Mouse (Mus musculus) forebrain, embryonic 11.5 days (tissue): ENCODE data around the gene Dock8. TPM values are rescaled to one million over a fixed set of nuclear protein-coding genes. Genes with fewer than 3 reads are reported as not detected.

Source experiments
- ATAC-seq: fragments of 200-750 bp; cut with Nextera tagmentation; replicated peaks from 2 replicates; pipeline ENCODE4 v1.8.0; 2017; ENCODE audit warnings: moderate TSS enrichment; ENCODE audit not compliant: low FRiP score
- DNase-seq: peaks from one replicate; pipeline ENCODE4 v3.0.0-alpha.2; 2017; ENCODE audit warnings: low spot score
- H3K27ac ChIP-seq: fragments of 300-500 bp; sonication (generic); 2 replicates; pipeline ENCODE4 v1.5.1; 2014; ENCODE audit warnings: low read depth, low read length
- H3K27me3 ChIP-seq: fragments of 300-500 bp; sonication (generic); 2 replicates; pipeline ENCODE4 v1.6.1; 2014; ENCODE audit warnings: mild to moderate bottlenecking, low read length, mixed read lengths; ENCODE audit not compliant: control insufficient read depth, insufficient read depth
- H3K36me3 ChIP-seq: fragments of 300-500 bp; sonication (generic); 2 replicates; pipeline ENCODE4 v1.6.1; 2014; ENCODE audit warnings: mild to moderate bottlenecking, low read length, moderate library complexity, mixed read lengths; ENCODE audit not compliant: control insufficient read depth, insufficient read depth
- H3K4me1 ChIP-seq: fragments of 300-500 bp; sonication (generic); replicated peaks from 2 replicates; pipeline ENCODE4 v1.6.1; 2014; ENCODE audit warnings: low read length, mixed read lengths; ENCODE audit not compliant: control insufficient read depth, insufficient read depth
- H3K4me2 ChIP-seq: fragments of 300-500 bp; sonication (generic); 2 replicates; pipeline ENCODE4 v1.6.1; 2014; ENCODE audit warnings: low read depth, mild to moderate bottlenecking, low read length, moderate library complexity, mixed read lengths; ENCODE audit not compliant: severe bottlenecking
- H3K4me3 ChIP-seq: fragments of 300-500 bp; sonication (generic); 2 replicates; pipeline ENCODE4 v1.5.1; 2014; ENCODE audit warnings: low read depth, low read length
- H3K9ac ChIP-seq: fragments of 300-500 bp; sonication (generic); 2 replicates; pipeline ENCODE4 v1.6.1; 2014; ENCODE audit warnings: low read length
- H3K9me3 ChIP-seq: fragments of 300-500 bp; sonication (generic); 2 replicates; pipeline ENCODE4 v1.6.1; 2016; ENCODE audit warnings: low read length, mixed read lengths; ENCODE audit not compliant: control insufficient read depth
- WGBS: fragments of 180-500 bp; shearing (Covaris S2); extraction: QIAGEN DNeasy Blood & Tissue Kit; methylation state at CpG from one replicate; pipeline ENCODE4 v1.1.7; 2014; 5-methylcytosine and 5-hydroxymethylcytosine counted together
- polyA plus RNA-seq: library from polyadenylated mRNA; unstranded; fragments of >200 nt; fragmentation: Nextera tagmentation; extraction: Ambion mirVana; gene quantifications from 2 replicates; pipeline ENCODE4 v1.2.1, GENCODE M21; 2014

The Dock8 gene
- polyA plus RNA-seq, 1 experiment from 2014 or later, result 1.3 TPM

DNA sequence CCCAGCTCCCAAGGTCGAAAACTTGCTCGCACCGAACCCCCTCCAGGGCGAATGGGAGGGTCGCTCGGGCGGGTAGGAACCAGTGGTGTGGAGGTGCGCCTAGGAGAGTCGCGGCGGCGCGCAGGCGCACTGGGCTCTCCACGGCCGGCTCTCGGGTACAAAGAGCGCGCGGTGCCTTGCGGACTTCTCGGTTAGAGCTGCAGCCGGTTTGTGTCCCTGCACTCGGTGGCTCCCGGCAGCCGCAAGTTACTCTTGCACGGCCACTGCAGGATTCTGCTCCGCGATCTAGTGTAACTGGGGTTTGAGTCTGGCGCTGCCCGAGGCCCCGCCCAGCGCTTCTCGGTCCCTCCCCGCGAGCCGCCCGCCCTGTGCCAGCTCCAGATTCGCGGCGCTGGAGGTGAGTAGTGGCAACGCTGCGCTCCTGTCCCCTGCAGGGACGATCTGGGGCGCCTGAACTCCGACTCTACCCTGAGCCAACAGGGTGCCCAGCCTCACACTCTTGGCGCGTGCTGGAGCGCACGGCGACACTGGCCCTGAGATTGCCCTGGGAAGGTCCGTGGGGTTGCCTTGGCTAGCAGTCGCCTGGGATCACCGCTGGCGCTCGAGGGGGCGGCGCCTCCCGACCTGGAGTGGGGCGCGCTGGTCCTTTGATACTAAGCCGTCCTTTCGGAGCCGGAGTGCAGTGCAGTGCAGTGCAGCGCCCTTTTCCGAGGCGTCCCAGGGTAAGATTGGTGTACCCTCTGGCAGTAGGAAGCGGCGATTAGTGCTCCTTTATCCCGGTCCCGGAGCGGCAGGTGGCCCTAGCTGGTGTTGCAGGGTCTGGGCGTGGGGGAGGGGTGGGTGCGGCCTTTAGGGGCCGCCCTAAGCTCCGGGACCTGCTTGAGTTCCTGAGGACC is 237.5 kb downstream of the Dock8 start, which contains the start of gene Kank1:
Gene Kank1, plus strand, starts transcription at position 380 of the 896 bp plus-strand sequence.
- under 1% methylated on average over 72 of the region's 76 CpGs for WGBS
- Histone ChIP-seq H3K9ac (peak within 1 kb of the TSS; percentile 72), H3K4me2 (peak within 1 kb of the TSS; percentile 99), H3K4me3 (peak within 1 kb of the TSS; percentile 66), H3K9me3 (no peaks in the 10 kb centered on the region; the same call in 1 of the 2 replicates), H3K27ac (peak within 1 kb of the TSS; percentile 70), H3K36me3 (no peaks in the 10 kb centered on the region), H3K4me1 (no peaks in the 10 kb centered on the region; the same call in 1 of the 2 replicates), H3K27me3 (peaks cover 3% of the 10 kb centered on the region)
- DNase-seq, result peak; percentile 90
- ATAC-seq, result peak; percentile 90

DNA sequence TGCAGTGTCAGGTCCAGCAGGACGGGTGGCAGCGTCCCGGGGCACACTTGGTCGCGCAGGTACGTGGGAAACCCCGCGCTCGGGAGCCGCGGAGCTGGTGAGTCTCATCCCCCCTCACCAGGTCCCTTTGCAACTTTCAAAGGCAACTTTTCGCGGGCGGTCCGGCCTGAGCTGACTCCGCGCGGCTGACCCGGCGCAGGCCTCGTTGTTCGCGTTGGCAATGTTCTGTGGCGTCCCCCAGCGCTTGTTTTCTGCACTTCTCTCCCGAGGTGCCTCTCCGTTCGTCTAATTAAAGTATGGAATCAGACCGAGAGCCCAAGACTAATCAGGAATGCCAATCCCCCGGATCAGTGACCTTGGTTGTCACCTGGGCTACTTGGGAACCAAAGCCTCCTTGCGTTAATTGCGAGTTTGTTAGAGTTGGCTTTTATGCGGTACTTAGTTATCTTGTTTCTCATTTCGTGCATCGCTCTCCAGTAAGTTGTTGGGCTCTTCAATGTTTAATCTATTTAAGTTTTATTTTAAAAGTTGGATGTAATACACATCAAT is 238.2 kb downstream of the Dock8 start:
- no peaks in the 10 kb centered on the region for H3K36me3 ChIP-seq
- peak overlapping the region; percentile 66 for H3K4me3 ChIP-seq
- H3K4me1 ChIP-seq, result no peaks in the 10 kb centered on the region; the same call in 1 of the 2 replicates
- under 1% methylated on average over 35 of the region's 35 CpGs for WGBS
- no peak; the same call in 1 of the 2 replicates for ATAC-seq
- DNase-seq, result peak; percentile 79
- peak overlapping the region; percentile 99 for H3K4me2 ChIP-seq
- H3K27me3 ChIP-seq, result peaks cover 3% of the 10 kb centered on the region
- no peaks in the 10 kb centered on the region; the same call in 1 of the 2 replicates for H3K9me3 ChIP-seq
- no peak overlapping the region for H3K27ac ChIP-seq
- peak overlapping the region; percentile 72 for H3K9ac ChIP-seq

DNA sequence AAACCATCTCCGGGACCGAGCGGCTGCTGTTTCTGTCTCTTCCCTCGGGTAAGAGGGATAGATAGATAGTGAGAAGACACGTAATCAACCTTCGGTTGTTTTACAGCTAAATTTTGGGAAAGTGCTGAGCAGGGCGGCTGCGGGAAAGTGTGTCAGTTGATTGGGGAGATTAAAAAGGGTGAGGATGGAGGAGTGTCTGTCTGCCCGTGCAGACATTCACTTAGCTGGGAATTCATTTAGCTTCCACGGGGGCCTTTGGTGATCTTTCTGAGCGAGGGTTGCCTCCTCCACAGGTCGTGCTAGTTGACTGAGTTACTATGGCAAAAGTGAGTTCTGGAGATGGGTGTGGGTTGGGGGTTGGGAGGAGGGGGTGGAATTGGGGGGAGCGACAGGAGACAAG is 238.8 kb downstream of the Dock8 start:
- Histone ChIP-seq H3K27me3 (peaks cover 3% of the 10 kb centered on the region), H3K27ac (no peak overlapping the region), H3K9me3 (no peaks in the 10 kb centered on the region; the same call in 1 of the 2 replicates), H3K4me1 (no peaks in the 10 kb centered on the region; the same call in 1 of the 2 replicates), H3K4me3 (peak overlapping the region; percentile 66), H3K9ac (peak overlapping the region; percentile 1; the same call in 1 of the 2 replicates), H3K36me3 (no peaks in the 10 kb centered on the region), H3K4me2 (peak overlapping the region; percentile 99)
- peak; percentile 52 for DNase-seq
- ATAC-seq, result no peak
- WGBS, result 3% methylated on average over 13 of the region's 13 CpGs

DNA sequence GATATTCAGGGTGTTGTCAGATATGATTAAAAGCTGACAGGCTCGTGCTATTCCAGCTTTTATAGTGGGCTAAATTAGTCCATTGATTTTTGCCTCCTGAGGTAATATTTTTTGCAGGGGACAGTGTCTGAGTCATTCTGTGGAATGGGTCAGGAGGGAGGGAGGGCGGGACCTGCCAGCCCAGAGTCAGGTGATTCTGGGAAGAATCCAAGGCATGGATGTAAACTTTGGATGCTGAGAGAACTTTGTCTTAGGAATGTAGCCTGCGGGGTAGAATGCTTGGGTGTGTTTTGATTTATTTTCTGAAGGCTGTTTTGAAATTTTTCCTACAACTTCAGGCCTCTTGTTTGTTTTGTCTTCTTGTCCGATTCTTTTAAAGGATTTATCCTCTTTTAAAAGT is 244.2 kb downstream of the Dock8 start:
- H3K36me3 ChIP-seq, result no peaks in the 10 kb centered on the region
- no peaks in the 10 kb centered on the region for H3K27me3 ChIP-seq
- no peak overlapping the region for H3K4me3 ChIP-seq
- no peaks in the 10 kb centered on the region for H3K4me1 ChIP-seq
- WGBS, result 85% methylated on average over 4 of the region's 4 CpGs
- DNase-seq (no peak), ATAC-seq (no peak)
- no peaks in the 10 kb centered on the region; the same call in 1 of the 2 replicates for H3K9me3 ChIP-seq
- no peak overlapping the region for H3K9ac ChIP-seq
- H3K4me2 ChIP-seq, result no peak overlapping the region
- H3K27ac ChIP-seq, result no peak overlapping the region

DNA sequence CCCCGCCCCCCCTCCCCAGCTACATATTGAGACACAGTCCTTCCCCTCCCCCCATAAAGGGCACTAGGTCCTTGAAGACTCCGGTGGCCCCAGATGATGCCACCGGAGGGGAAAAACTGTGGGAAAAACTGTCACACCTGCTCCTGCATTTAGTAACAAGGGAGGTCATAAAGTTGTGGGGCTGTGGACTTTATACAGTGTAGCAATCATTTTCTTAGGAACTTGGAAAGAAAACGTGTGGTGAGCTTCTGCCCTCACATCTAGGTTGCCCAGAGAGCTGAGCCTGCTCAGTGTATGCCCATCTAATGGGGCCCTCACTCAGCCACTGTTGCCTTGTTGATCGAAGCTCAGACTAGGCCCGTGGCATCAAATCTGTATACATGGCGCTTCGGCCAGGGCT is 246.7 kb downstream of the Dock8 start:
- Histone ChIP-seq H3K9ac (no peak overlapping the region), H3K27me3 (no peaks in the 10 kb centered on the region), H3K9me3 (no peaks in the 10 kb centered on the region), H3K4me1 (no peaks in the 10 kb centered on the region), H3K4me3 (no peak overlapping the region), H3K4me2 (no peak overlapping the region), H3K36me3 (no peaks in the 10 kb centered on the region), H3K27ac (no peak overlapping the region)
- ATAC-seq, result no peak
- no peak for DNase-seq
- 96% methylated on average over 8 of the region's 8 CpGs for WGBS

DNA sequence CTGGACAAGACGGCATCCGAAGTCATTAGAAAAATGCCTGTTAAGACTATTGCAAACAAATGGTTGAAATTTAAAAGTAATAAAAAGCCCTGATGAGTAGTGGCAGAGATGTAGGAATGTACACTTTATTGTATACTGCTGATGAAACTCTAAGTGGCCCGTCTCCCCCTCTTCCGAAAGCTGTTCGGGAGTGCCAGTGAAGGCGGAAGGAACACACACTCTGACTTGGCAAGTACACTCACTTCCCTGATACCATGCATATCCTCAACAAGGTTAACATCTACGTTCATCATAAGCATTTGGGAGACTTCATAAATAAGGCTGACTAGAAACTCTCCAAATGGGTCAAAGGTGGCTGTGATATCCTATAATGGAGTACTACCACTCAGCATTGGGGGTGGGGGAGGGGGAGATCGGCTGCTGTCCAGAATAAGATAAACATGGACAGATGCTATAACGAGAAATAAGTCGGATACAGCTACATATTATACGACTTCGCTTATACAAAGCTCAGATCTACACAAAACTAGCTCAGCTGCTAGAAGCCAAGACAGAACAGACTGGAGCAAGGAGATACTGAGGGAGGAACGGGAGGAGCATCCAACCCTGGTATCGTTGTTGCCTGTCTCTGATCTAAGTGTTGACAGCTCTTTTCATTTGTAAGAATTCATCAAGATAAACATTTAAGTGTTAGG is 248.7 kb downstream of the Dock8 start:
- Histone ChIP-seq H3K27ac (no peak overlapping the region), H3K4me3 (no peak overlapping the region), H3K9ac (no peak overlapping the region), H3K36me3 (no peaks in the 10 kb centered on the region), H3K27me3 (no peaks in the 10 kb centered on the region), H3K9me3 (no peaks in the 10 kb centered on the region), H3K4me1 (no peaks in the 10 kb centered on the region), H3K4me2 (no peak overlapping the region)
- 92% methylated on average over 14 of the region's 14 CpGs for WGBS
- ATAC-seq (no peak), DNase-seq (no peak)

DNA sequence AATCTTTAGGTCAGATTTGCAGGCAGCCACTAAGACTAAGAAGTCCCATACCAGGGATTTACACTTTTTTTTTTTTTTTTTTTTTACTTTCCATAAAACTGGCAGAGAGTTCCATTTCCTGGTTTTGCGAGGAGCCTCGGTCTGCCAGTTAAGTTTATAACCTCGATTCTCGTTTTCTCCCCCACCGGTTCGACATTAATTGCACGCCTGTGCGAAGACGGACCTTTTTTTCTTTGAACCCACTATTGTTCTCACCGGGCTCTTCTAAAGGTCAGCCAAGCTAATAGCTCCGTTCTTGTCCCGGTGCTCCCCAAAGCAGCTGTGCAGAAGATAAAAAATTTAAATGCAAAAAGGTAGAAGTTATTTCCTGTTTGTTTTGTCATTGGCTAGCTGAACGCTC is 249.9 kb downstream of the Dock8 start:
- Histone ChIP-seq H3K4me3 (no peak overlapping the region), H3K9me3 (no peaks in the 10 kb centered on the region), H3K4me2 (no peak overlapping the region), H3K36me3 (no peaks in the 10 kb centered on the region), H3K4me1 (no peaks in the 10 kb centered on the region), H3K27me3 (no peaks in the 10 kb centered on the region), H3K9ac (no peak overlapping the region), H3K27ac (no peak overlapping the region)
- WGBS, result 28% methylated on average over 13 of the region's 13 CpGs
- peak; percentile 43 for DNase-seq
- no peak for ATAC-seq

DNA sequence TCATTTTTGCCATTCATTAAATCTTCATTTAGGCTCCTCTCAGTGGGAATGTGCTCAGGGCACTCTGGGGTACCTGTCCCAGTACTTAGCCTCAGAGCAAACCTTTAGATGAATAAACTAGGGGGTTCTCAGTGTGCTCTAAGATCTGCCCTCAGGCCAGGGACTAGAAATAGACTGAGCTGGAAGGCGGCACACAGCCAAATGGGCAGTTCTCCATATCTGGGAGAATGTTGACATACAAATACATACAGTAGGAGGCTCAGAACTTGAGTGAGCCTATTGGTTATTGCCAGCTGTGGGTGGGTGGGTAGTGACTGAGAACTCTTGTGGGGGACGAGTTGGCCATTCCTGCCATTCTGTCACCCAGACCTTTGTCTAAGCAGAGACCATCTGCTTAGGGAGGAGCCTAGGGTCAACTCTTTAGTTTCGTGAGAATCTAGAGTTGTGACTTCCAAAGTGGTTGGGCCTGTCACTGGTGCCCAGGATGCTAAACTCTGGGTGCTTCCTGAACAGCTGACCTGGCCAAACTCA is 252.3 kb downstream of the Dock8 start:
- WGBS, result 81% methylated on average over 3 of the region's 3 CpGs
- Histone ChIP-seq H3K36me3 (no peaks in the 10 kb centered on the region), H3K4me3 (no peak overlapping the region), H3K27ac (no peak overlapping the region), H3K9me3 (no peaks in the 10 kb centered on the region), H3K27me3 (no peaks in the 10 kb centered on the region), H3K4me2 (no peak overlapping the region), H3K4me1 (no peaks in the 10 kb centered on the region), H3K9ac (no peak overlapping the region)
- peak; percentile 4 for DNase-seq
- ATAC-seq, result no peak
